Mouse (Mus musculus): ENCODE measurements around the gene Nop9. TPM values are rescaled to one million over a fixed set of nuclear protein-coding genes. Genes with fewer than 3 reads are reported as not detected.

The Nop9 gene
- polyA plus RNA-seq, 1 experiment from 2014 or later = 44.1 TPM

DNA sequence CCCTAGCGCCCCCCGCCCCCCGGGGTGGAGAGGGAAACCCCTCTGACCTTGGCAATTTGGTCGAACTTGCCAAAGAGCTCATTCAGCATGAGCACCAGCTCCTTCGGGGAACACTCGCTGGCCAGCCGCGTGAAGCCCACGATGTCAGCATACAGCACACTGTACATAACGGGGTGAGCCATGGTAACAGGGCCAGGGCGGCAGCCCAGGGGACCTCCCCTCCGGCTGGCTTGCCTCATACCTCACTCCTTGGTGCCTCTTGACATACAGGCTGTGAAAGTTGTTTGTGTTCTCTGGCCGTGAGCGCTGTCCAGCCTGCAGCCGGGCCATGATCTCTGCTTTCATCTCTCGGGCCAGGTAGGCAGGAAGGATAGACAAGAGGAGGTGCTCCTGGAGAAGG is 34.2 kb downstream of the Nop9 start:
- Histone ChIP-seq H3K36me3 (no peaks in the 10 kb centered on the region), H3K27me3 (peaks cover 56% of the 10 kb centered on the region), H3K27ac (replicated peaks) (no peak overlapping the region), H3K4me1 (peaks cover 7% of the 10 kb centered on the region; the same call in 1 of the 2 replicates), H3K9me3 (no peaks in the 10 kb centered on the region), H3K4me2 (replicated peaks) (no peak overlapping the region), H3K4me3 (no peak overlapping the region), H3K9ac (replicated peaks) (no peak overlapping the region)
- no peak for ATAC-seq (ENCODE audit: low FRiP score, low read depth)
- 69% methylated on average over 16 of the region's 16 CpGs for WGBS

DNA sequence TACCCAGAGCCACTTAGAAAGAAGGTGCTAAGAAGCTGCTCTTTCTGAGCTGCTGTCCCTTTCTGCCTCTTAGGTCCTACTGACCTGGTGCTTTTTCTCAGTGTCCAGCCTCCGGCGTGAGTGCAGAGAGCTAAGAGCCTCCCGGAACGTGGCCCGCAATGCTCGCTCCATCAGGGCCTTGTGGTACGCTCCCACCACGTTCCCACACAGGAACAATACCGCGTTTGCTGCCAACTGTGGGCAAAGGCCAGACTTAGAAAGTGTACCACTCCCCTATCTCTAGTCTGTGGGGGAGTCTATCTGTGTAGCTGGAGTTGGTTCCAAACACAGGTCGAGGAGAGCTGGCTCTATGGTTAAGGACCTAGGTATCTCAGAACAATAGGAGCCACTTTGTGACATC is 35.2 kb downstream of the Nop9 start:
- Histone ChIP-seq H3K36me3 (no peaks in the 10 kb centered on the region), H3K9ac (replicated peaks) (no peak overlapping the region), H3K4me1 (peaks cover 7% of the 10 kb centered on the region; the same call in 1 of the 2 replicates), H3K4me2 (replicated peaks) (no peak overlapping the region), H3K27ac (replicated peaks) (no peak overlapping the region), H3K27me3 (peaks cover 67% of the 10 kb centered on the region), H3K9me3 (no peaks in the 10 kb centered on the region), H3K4me3 (no peak overlapping the region)
- ATAC-seq (ENCODE audit: low FRiP score, low read depth) = no peak
- WGBS = 78% methylated on average over 11 of the region's 11 CpGs

DNA sequence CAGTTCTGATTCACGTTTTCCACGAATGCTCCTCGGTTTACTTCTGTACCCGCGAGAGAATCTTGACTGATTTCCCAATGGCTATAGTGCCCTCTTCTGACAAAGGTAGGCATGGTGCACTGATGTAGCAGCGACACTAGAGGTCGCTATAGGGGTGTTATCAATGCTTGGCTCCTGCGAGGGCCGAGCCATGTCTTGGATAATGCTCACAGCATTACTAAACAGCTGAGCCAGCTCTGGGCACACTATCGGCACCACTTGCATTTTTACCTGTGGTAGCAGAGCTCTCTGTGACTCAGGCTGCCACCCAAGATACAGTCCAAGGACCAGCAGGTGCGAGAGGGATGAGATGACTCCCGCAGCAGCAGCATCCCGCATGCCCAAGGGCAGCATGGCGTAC is 35.8 kb downstream of the Nop9 start:
- H3K4me3 ChIP-seq = peak overlapping the region; percentile 15; the same call in 1 of the 2 replicates
- H3K4me1 ChIP-seq = peaks cover 7% of the 10 kb centered on the region; the same call in 1 of the 2 replicates
- no peak overlapping the region for H3K9ac ChIP-seq (replicated peaks)
- H3K36me3 ChIP-seq = no peaks in the 10 kb centered on the region
- H3K27ac ChIP-seq (replicated peaks) = no peak overlapping the region
- peaks cover 73% of the 10 kb centered on the region for H3K27me3 ChIP-seq
- WGBS = 17% methylated on average over 14 of the region's 14 CpGs
- H3K4me2 ChIP-seq (replicated peaks) = peak overlapping the region; percentile 34
- no peaks in the 10 kb centered on the region for H3K9me3 ChIP-seq
- ATAC-seq (ENCODE audit: low FRiP score, low read depth) = peak; percentile 74; the same call in 1 of the 2 replicates

DNA sequence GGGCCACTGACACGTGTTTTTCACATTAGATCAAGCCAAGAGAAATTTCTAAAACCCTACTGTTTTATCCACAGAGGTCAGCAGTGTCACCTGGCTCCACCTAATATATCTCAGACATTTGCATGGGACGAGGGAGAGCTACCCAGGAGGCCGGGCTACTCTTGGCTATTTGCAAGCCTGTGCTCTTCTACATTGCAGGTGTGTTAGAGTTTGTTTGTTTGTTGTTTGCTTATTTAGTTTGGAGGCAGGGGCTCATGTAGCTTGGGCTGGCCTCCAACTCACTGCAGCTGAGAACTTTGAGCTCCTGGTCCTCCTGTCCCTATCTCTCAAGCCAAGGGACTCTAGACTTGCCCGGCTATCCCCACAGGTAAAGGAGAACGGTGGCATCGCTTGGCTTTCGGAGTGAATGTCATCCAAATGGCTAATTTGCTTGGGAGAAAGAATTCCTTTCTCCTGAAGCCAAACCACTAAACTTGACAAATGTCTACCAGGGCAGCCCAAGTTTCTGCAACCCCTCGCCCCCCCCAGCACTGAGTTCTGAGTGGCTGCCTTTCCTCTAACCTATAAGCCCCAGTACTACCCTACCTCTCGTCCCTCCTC is 37.0 kb downstream of the Nop9 start:
- WGBS = 50% methylated on average over 9 of the region's 9 CpGs
- no peak for ATAC-seq (ENCODE audit: low FRiP score, low read depth)
- Histone ChIP-seq H3K4me2 (replicated peaks) (no peak overlapping the region), H3K9me3 (no peaks in the 10 kb centered on the region), H3K36me3 (no peaks in the 10 kb centered on the region), H3K27ac (replicated peaks) (no peak overlapping the region), H3K27me3 (peaks cover 84% of the 10 kb centered on the region), H3K4me1 (peaks cover 7% of the 10 kb centered on the region; the same call in 1 of the 2 replicates), H3K4me3 (0 out of 2 replicates have a peak overlapping the region, but pooled peaks have one; percentile 18), H3K9ac (replicated peaks) (no peak overlapping the region)

DNA sequence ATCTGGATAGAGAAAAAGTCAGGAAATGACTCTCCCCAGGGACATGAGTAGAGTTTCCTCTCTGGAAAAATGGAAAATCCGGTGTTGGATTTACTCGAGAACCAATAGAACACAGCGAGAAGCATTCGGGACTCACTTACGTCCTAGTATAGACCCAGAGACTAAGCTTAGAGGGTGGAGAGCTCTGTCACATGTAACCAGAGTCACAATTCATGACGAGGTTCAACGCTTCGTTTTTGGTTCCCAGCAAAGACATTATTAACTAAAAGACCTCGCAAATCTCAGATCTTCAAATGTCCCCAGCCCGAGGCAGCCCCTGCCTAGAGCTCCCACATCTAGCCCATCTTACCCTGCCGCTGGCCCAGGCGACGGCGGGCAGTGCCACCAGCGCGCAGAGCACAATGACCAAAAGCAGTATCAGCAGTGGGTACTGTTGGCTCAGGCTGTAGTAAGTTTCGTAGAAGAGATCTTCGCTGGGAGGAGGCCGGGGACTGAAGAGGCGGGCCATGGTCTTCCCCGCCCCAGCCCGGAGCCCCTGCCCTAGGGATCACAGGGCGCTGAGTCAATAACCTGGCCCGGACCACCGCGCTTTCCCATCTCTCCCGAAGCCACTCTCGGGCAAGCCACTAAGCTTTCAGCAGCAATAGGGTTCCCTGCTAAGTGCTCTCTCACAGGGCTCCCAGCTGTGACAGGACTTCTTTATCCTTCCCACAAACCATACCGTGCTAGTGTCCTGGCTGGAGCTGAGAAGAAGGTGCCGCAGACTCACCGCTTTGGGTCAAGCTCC is 37.9 kb downstream of the Nop9 start:
- no peak for ATAC-seq (ENCODE audit: low FRiP score, low read depth)
- Histone ChIP-seq H3K4me2 (replicated peaks) (peak overlapping the region; percentile 46), H3K9ac (replicated peaks) (no peak overlapping the region; the same call in 1 of the 2 replicates), H3K4me1 (peaks cover 11% of the 10 kb centered on the region), H3K4me3 (peak overlapping the region; percentile 18), H3K27ac (replicated peaks) (no peak overlapping the region), H3K36me3 (no peaks in the 10 kb centered on the region), H3K9me3 (no peaks in the 10 kb centered on the region), H3K27me3 (peaks cover 93% of the 10 kb centered on the region)
- WGBS = 2% methylated on average over 31 of the region's 31 CpGs

DNA sequence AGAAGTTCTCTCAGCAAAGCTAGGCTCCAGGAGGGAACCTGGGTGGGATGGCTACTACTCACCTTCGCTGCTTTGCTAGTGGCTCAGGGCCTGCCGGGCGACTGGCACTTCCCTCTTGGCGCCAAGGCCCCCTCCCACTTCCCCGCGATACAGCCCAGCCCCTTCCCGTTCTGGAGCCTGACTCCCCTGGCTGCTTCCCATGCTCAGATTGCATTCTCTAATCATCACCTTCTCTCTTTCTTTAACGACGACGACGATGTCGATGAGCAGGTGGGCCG is 38.4 kb downstream of the Nop9 start, which contains the start of gene Adcy4:
TSS of gene Adcy4 (minus strand) at position 138 of the 278 bp plus-strand sequence.
- peaks cover 13% of the 10 kb centered on the region for H3K4me1 ChIP-seq
- H3K36me3 ChIP-seq = no peaks in the 10 kb centered on the region
- H3K4me3 ChIP-seq = peak within 1 kb of the TSS; percentile 18
- ATAC-seq (ENCODE audit: low FRiP score, low read depth) = no peak
- 6% methylated on average over 13 of the region's 13 CpGs for WGBS
- no peak within 1 kb of the TSS for H3K27ac ChIP-seq (replicated peaks)
- no peak within 1 kb of the TSS; the same call in 1 of the 2 replicates for H3K9ac ChIP-seq (replicated peaks)
- H3K4me2 ChIP-seq (replicated peaks) = peak within 1 kb of the TSS; percentile 46
- peaks cover 94% of the 10 kb centered on the region for H3K27me3 ChIP-seq
- no peaks in the 10 kb centered on the region for H3K9me3 ChIP-seq

DNA sequence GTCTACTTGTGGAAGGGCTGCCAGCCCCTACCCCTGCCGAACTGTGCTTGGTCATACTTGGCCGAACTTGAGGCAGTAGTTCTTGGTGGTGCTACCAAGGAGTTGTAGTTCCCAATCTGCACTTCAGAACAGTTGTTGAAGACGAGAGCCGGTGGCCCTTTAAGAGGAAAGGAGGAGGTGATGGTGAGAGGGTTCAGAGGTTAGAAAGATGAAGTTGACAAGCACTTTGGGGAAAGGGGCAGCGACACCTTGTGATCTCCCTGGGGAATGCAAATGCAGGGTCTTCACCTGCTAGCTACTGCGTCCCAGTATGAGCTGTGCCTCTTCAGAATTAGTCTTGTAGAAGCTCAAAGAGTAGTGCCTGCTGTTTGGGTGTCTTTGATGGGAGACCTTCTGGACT is 39.7 kb downstream of the Nop9 start:
- H3K9ac ChIP-seq (replicated peaks) = no peak overlapping the region
- no peak overlapping the region for H3K4me2 ChIP-seq (replicated peaks)
- H3K36me3 ChIP-seq = no peaks in the 10 kb centered on the region
- peaks cover 96% of the 10 kb centered on the region for H3K27me3 ChIP-seq
- H3K4me1 ChIP-seq = peaks cover 13% of the 10 kb centered on the region
- no peaks in the 10 kb centered on the region for H3K9me3 ChIP-seq
- no peak overlapping the region for H3K27ac ChIP-seq (replicated peaks)
- H3K4me3 ChIP-seq = no peak overlapping the region
- ATAC-seq (ENCODE audit: low FRiP score, low read depth) = no peak
- 21% methylated on average over 6 of the region's 6 CpGs for WGBS

DNA sequence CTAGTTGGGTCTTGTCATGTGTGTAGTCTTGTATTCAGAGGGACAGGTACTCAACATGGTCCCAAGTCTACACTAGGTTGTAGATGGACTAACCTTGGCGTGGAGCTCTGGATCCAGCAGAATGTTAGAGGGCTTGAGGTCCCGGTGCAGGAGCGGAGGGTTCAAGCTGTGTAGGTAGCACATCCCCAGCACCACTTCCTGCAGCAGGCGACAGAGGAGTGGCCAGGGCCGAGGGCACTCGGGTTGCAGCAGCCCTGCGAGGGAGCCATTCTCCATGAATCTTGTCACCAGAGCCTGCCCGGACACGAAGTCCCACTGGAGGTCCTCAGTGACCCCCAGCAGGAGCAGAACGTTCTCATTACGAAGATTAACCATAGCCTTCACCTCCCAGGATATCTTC is 42.2 kb downstream of the Nop9 start:
- peaks cover 77% of the 10 kb centered on the region for H3K27me3 ChIP-seq
- no peak for ATAC-seq (ENCODE audit: low FRiP score, low read depth)
- no peaks in the 10 kb centered on the region for H3K36me3 ChIP-seq
- WGBS = 46% methylated on average over 11 of the region's 11 CpGs
- H3K9ac ChIP-seq (replicated peaks) = no peak overlapping the region
- no peak overlapping the region for H3K4me2 ChIP-seq (replicated peaks)
- no peaks in the 10 kb centered on the region for H3K9me3 ChIP-seq
- H3K27ac ChIP-seq (replicated peaks) = no peak overlapping the region
- peaks cover 13% of the 10 kb centered on the region for H3K4me1 ChIP-seq
- H3K4me3 ChIP-seq = no peak overlapping the region

DNA sequence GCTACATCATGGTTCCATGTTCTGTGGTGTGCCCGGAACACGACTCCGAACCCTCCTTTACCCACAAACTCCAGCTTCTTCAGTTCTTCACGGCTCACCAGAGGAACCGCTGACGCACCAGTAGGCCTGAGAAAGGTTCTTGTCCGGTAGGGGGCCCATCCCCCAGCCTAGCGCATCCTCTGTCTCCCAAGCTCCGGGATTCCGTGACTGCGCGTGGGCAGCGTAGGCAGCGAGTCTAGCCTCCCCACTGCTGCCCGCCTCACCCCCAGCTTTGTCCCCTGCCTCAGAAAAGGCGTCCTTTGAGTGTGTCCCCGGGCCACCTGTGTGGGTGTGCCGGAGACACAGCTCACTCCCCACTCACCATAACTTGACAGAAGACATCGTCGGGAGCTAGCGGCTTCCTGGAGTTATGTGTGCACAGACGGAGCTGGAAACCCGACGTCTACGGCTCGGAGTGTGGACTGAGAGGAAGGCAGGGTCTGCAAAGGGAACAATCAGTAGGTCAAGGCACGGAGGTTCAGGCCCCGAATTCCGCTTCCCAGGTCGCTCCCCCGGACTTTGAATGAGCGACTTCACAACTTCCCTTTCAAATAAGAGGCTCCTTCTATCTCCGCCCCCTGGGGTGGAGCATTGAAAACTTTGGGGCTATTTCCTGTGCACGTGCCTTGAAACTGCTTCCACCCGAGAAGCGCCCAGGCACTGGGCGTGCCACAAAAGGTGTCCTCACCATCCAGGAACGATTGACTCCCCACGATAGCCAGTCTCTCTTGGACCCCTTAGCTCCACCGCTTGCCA is 43.0 kb downstream of the Nop9 start, which contains the start of gene Ripk3:
TSS of gene Ripk3 (minus strand) at position 610 of the 795 bp plus-strand sequence.
- H3K36me3 ChIP-seq = no peaks in the 10 kb centered on the region
- 5% methylated on average over 40 of the region's 40 CpGs for WGBS
- no peaks in the 10 kb centered on the region for H3K9me3 ChIP-seq
- H3K4me2 ChIP-seq (replicated peaks) = peak within 1 kb of the TSS; percentile 44
- H3K4me1 ChIP-seq = peaks cover 6% of the 10 kb centered on the region
- H3K9ac ChIP-seq (replicated peaks) = no peak within 1 kb of the TSS
- peak within 1 kb of the TSS; percentile 25 for H3K4me3 ChIP-seq
- no peak for ATAC-seq (ENCODE audit: low FRiP score, low read depth)
- H3K27me3 ChIP-seq = peaks cover 70% of the 10 kb centered on the region
- H3K27ac ChIP-seq (replicated peaks) = no peak within 1 kb of the TSS

DNA sequence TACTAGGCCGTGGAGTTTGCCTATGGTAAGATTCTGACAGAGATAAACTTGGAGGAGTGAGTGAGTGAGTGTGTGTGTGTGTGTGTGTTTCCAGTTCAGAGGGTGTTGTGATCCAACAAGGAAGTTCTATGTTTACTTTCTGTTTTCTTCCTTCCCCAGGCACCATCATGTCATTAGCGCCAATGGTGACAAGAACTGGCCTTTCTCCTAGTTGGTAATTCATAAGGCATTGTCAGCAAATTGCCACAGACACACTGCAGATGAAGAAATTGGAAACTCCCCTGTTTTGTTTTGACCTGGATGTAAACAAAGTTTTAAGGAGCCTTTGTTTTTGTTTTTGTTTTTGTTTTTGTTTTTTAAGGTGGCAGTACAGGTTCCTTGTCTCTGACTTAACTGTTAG is 48.0 kb downstream of the Nop9 start:
- H3K9ac ChIP-seq (replicated peaks) = no peak overlapping the region
- peaks cover 1% of the 10 kb centered on the region; the same call in 1 of the 2 replicates for H3K4me1 ChIP-seq
- H3K27ac ChIP-seq (replicated peaks) = no peak overlapping the region
- 78% methylated on average over 2 of the region's 2 CpGs for WGBS
- H3K9me3 ChIP-seq = no peaks in the 10 kb centered on the region
- H3K4me3 ChIP-seq = no peak overlapping the region
- ATAC-seq (ENCODE audit: low FRiP score, low read depth) = no peak
- H3K27me3 ChIP-seq = peaks cover 20% of the 10 kb centered on the region
- no peak overlapping the region for H3K4me2 ChIP-seq (replicated peaks)
- no peaks in the 10 kb centered on the region for H3K36me3 ChIP-seq

DNA sequence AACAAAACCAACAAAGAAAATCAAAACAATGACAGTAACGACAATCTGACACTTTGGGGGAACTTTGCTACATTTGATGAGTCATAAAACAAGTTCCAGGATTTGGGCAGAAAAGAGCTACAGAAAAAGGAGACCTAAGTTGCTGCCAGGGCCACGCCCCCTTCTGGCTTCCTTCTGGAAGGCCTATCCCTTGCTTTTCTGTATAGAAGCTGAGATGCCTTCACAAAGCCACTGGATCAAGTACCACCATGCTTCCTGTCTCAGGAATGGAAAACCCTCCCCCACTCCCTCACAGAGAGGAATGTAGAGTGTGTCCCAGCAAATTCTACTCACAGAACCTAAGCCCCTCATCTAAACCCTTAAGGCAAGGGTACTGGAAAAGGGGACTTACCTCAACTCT is 48.5 kb downstream of the Nop9 start:
- 63% methylated on average over 2 of the region's 2 CpGs for WGBS
- H3K27ac ChIP-seq (replicated peaks) = no peak overlapping the region
- H3K4me3 ChIP-seq = no peak overlapping the region
- H3K36me3 ChIP-seq = no peaks in the 10 kb centered on the region
- H3K4me2 ChIP-seq (replicated peaks) = no peak overlapping the region
- no peak overlapping the region for H3K9ac ChIP-seq (replicated peaks)
- no peak for ATAC-seq (ENCODE audit: low FRiP score, low read depth)
- H3K4me1 ChIP-seq = no peaks in the 10 kb centered on the region
- H3K27me3 ChIP-seq = peaks cover 15% of the 10 kb centered on the region
- no peaks in the 10 kb centered on the region for H3K9me3 ChIP-seq
